Mouse (Mus musculus) E14TG2a.4 (cell line): ENCODE results near the gene Anks6.

Source experiments
- H3K27me3 ChIP-seq: 2 replicates; pipeline ENCODE4 v1.6.1; 2014; ENCODE audit warnings: low read length, control low read depth; ENCODE audit not compliant: insufficient read depth
- H3K36me3 ChIP-seq: 2 replicates; pipeline ENCODE4 v1.6.1; 2014; ENCODE audit warnings: low read length, control low read depth; ENCODE audit not compliant: insufficient read depth
- H3K4me1 ChIP-seq: replicated peaks from 2 replicates; pipeline ENCODE4 v1.6.1; 2014; ENCODE audit warnings: low read depth, low read length, control low read depth
- H3K4me3 ChIP-seq: replicated peaks from 2 replicates; pipeline ENCODE4 v1.5.1; 2014; ENCODE audit warnings: mild to moderate bottlenecking, low read length
- H3K9me3 ChIP-seq: 2 replicates; pipeline ENCODE4 v1.6.1; 2014; ENCODE audit warnings: low read length, control low read depth
- CTCF ChIP-seq: conservative IDR thresholded peaks from 2 replicates; pipeline ENCODE4 v1.5.1; 2014; ENCODE audit warnings: low read length
- NANOG ChIP-seq: IDR thresholded peaks from 2 replicates; pipeline ENCODE4 v1.6.1; 2014; ENCODE audit warnings: borderline replicate concordance, low read length, mixed read lengths
- POU5F1 ChIP-seq: IDR thresholded peaks from 2 replicates; pipeline ENCODE4 v1.6.1; 2014; ENCODE audit warnings: low read length, borderline replicate concordance

The Anks6 gene

DNA sequence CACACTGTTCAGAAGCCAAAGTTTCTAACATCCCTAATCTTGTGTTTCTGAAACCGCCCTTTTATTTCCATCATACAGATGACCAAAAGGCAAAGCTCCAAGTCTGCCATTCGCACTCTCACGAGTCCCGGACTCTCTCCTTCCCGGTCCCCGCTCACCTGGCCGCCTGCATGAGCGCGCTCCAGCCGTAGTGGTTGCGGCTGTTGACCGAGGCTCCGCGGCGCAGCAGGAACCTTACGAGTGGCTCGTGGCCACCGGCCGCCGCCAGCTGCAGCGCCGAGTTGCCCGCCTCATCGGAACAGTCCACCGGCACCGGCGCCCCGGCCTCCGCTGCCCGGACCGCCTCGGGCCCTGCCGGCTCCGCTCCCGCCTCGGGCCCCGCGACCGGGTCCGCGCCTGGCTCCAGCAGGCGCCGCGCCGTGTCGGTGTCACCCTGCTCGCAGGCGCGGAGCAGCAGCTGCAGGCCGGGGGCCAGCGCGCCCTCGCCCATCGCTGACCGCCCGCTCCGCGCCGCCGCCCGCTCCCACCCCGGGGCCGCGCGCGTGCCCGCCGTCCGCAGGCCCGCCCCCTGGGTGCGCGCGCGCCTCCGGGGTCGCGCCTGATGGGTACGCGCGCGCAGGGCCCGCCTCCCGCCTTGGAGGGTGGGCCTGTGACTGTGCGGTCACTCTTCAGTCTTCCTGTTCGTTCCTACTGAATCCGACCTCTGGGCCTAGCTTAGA lies at the start of gene Anks6:
Gene Anks6 (minus strand): TSS at position 637 of the 719 bp plus-strand sequence.
- Histone ChIP-seq H3K4me3 (peak within 1 kb of the TSS; percentile 81), H3K4me1 (0 out of 2 replicates have a peak, but pooled peaks cover 4% of the 10 kb centered on the region), H3K27me3 (peaks cover 53% of the 10 kb centered on the region), H3K36me3 (no peaks in the 10 kb centered on the region), H3K9me3 (peaks cover 15% of the 10 kb centered on the region)
- no peak for TF ChIP-seq POU5F1
- TF ChIP-seq CTCF: no peak
- no peak for TF ChIP-seq NANOG

GRCm38 (mm10) chr4:47103561-47103960 lies 46.3 kb upstream of the Anks6 start:
- TF ChIP-seq NANOG: no peak
- no peak for TF ChIP-seq POU5F1
- TF ChIP-seq CTCF: no peak
- Histone ChIP-seq H3K27me3 (no peaks in the 10 kb centered on the region), H3K36me3 (no peaks in the 10 kb centered on the region), H3K4me1 (no peaks in the 10 kb centered on the region), H3K4me3 (no peak overlapping the region), H3K9me3 (peaks cover 19% of the 10 kb centered on the region)

DNA sequence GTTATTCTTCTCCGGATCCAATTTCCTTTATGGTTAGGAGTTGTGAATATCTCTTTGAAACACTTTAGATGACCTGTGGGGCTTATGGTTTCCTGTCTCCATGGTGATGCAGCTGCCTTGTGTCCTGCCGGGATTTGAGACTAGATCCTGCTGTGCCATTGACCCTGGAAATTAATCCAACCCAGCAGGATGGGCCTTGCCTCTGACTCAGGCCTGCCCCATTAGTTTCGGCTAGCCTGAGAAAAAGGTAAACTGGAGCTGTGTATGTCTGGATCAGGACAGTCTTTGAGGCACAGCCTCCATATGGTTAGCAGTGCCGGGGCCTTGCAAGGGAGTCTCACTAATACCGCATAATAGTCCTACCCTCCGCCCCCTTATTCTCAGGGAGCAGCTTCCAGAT lies 36.4 kb upstream of the Anks6 start:
- Histone ChIP-seq H3K9me3 (peaks cover 23% of the 10 kb centered on the region), H3K27me3 (peaks cover 61% of the 10 kb centered on the region), H3K4me3 (no peak overlapping the region), H3K4me1 (peaks cover 27% of the 10 kb centered on the region), H3K36me3 (no peaks in the 10 kb centered on the region)
- no peak for TF ChIP-seq POU5F1
- TF ChIP-seq NANOG: peak; percentile 16; the same call in 1 of the 2 replicates

DNA sequence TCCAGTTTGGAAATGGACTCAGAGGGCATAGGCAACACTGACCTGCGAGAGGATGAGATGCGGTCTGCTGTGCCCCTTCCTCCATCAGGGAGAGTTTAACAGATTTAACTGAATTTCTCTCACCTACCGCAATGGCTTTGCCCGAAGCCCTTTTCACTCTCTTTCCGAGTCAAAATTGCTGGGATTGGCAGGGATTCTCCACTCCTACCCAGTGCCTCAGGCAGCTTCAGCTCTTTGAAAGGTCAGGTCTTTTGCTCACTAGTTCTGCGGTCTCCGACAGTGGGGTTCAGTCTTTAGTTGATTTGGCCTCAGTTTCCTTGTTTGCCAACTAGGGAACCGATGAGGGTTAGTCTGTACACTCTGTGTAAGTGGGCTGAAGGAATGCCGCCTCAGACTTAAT lies 35.9 kb upstream of the Anks6 start:
- Histone ChIP-seq H3K27me3 (peaks cover 62% of the 10 kb centered on the region), H3K9me3 (peaks cover 18% of the 10 kb centered on the region), H3K4me1 (peaks cover 27% of the 10 kb centered on the region), H3K36me3 (no peaks in the 10 kb centered on the region), H3K4me3 (0 out of 2 replicates have a peak overlapping the region, but pooled peaks have one; percentile 84)
- TF ChIP-seq POU5F1: no peak
- TF ChIP-seq NANOG: no peak
- no peak for TF ChIP-seq CTCF

- no peaks in the 10 kb centered on the region for H3K36me3 ChIP-seq
- peaks cover 11% of the 10 kb centered on the region for H3K9me3 ChIP-seq
- no peak for TF ChIP-seq CTCF
- no peak for TF ChIP-seq NANOG
- no peak for TF ChIP-seq POU5F1
- peak overlapping the region; percentile 84 for H3K4me3 ChIP-seq
- H3K27me3 ChIP-seq: peaks cover 62% of the 10 kb centered on the region
- H3K4me1 ChIP-seq: peaks cover 27% of the 10 kb centered on the region
These were observed 35.3 kb upstream of the Anks6 start for GRCm38 (mm10) chr4:47092387-47093021.

DNA sequence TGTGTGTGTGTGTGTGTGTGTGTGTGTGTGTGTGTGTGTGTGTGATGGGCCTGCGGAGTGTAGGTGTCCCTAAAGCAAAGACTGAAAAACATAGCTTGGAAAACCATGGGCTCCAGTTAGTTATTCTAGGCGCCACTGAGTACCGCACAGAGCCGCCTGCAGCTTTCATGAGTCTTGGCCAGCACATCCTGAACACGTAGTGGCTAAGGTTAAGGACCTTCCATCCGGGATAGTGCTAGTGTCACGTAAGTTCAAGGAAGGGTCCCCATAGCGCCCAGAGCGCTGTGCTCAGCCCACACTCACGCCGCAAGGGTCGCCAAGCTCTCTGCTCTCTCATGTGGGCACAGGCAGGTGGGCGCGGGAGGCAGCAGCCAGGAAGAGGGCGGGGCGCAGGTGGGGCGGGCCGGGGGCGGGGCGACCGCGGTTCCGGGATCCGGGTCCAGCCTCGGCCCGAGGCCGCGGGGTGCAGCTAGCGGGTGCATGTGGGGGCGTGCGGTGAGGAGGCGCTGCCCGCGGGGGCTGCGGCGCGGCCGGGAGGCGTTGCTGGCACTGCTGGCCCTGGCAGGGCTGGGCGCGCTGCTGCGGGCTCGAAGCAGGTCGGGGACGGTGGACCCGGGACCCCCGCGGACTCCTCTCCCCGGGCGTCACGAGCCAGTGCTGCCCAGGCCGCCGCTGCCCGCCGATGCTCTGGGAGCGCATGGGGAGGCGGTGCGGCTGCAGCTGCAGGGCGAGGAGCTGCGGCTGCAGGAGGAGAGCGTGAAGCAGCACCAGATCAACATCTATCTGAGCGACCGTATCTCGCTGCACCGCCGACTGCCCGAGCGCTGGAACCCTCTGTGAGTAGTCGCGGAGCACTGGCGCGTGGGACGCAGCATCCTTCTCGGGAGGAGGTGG lies 34.5 kb upstream of the Anks6 start, which contains the start of gene Galnt12:
Gene Galnt12 (plus strand): TSS at position 417 of the 894 bp plus-strand sequence.
- TF ChIP-seq POU5F1: no peak
- TF ChIP-seq CTCF: no peak
- TF ChIP-seq NANOG: no peak
- Histone ChIP-seq H3K36me3 (no peaks in the 10 kb centered on the region), H3K9me3 (peaks cover 5% of the 10 kb centered on the region; the same call in 1 of the 2 replicates), H3K27me3 (peaks cover 62% of the 10 kb centered on the region), H3K4me3 (peak within 1 kb of the TSS; percentile 84), H3K4me1 (peaks cover 22% of the 10 kb centered on the region)

DNA sequence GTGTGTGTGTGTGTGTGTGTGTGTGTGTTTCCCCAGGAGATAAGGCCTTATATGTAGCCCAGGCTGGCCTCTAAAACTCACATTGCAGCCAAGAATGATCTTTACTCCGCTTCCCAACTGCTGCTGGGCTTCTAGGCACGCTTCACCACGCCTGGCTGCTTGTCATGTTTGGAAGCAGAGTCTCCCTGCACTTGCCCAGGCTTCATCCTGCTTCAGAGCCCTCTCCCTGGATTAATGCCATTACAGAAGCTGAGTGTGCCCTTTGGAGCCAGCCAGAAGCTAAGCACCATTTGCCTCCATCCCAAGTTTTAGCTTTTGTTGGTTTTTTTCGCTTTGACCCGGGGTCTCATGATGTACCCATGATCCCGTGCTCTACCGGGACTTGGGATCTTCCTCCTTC lies 31.4 kb upstream of the Anks6 start:
- TF ChIP-seq POU5F1 (no peak), CTCF (no peak), NANOG (no peak)
- H3K4me1 ChIP-seq: peaks cover 15% of the 10 kb centered on the region
- no peak overlapping the region for H3K4me3 ChIP-seq
- no peaks in the 10 kb centered on the region for H3K9me3 ChIP-seq
- H3K27me3 ChIP-seq: peaks cover 41% of the 10 kb centered on the region
- no peaks in the 10 kb centered on the region for H3K36me3 ChIP-seq

DNA sequence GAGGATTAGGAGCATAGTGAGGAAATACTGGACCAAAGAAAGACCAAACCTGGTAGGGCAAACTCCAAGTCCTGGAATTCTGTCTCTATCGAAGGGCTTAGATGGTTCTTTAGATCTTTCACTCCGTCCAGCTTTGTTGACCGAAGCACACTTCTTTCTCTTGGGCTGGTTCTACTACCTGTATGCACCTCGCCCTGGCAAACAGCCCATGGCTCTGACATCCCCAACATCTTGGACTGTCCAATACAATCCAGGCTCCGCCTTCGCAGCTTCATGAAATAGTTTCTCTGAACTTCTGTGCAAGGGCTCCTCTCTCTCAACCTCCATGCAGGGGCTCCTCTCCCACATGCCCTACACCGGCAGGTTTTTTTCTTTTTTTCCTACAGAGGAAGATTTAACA lies 26.6 kb upstream of the Anks6 start:
- no peaks in the 10 kb centered on the region for H3K9me3 ChIP-seq
- H3K27me3 ChIP-seq: peaks cover 19% of the 10 kb centered on the region; the same call in 1 of the 2 replicates
- no peaks in the 10 kb centered on the region for H3K4me1 ChIP-seq
- no peak overlapping the region for H3K4me3 ChIP-seq
- no peaks in the 10 kb centered on the region for H3K36me3 ChIP-seq
- TF ChIP-seq POU5F1: no peak
- TF ChIP-seq NANOG: no peak
- no peak for TF ChIP-seq CTCF
